Mouse (Mus musculus): Measurements from ENCODE around the gene Atrnl1. TPM values are rescaled to one million over a fixed set of nuclear protein-coding genes. Genes with fewer than 3 reads are reported as not detected.
"Not testable (repeated sequence)": the region's sequence is repeated elsewhere in the genome, so short reads cannot be mapped to it uniquely, and the experiment has no call there.

Atrnl1 gene
- total RNA-seq, 2 experiments from 2014 or later = 4.4 to 5.0 TPM

DNA sequence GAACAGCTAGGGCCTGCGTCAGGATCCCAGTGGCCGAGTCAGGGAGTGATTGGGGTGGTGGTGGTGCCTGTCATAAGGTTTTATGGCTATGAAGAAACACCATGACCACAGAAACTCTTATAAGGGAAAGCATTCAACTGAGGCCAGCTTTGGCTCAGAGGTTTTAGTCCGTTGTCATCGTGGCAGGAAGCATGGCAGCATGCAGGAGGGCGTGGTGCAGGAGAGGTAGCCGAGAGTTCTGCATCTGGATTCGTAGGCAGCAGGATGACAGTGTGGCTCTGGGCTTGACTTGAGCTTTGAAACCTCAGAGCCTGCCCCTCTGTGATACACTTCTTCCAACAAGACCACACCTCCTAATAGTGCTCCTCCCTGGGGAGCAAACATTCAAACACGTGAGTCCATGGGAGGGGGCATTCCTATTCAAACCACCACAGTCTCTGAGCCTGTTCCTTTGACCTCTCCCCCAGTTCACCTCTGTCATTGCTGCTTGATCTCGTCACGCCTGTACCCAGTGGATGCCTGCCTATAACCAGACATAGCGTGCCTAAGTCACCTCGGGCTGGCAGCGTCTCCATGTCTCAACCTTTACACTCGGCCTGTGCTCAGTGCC lies 412.5 kb downstream of the Atrnl1 start:
- no peak for DNase-seq (ENCODE audit: low spot score)

DNA sequence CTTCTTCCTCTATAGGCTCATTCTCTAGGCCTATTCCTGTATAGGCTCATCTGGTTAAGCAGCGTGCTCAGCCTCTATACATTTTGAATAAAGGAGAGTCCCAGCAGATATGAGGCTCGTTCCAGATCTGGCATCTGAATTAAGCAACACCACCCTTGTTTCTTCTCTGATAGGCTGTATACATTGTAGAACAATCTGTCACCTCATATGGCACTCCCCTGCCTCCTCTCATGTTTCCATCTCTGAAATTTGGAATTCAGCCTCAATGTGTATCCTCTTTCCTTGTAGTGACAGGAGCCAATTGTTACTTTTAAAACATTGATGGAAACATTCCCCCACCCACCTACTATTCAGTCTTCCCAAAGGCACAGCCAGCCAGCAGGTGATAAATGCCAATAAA lies 414.2 kb downstream of the Atrnl1 start:
- no peak for DNase-seq (ENCODE audit: low spot score)

- DNase-seq (ENCODE audit: low spot score) = no peak
Measured at GRCm38 (mm10) chr19:58029661-58030060, 418.8 kb downstream of the Atrnl1 start.

DNA sequence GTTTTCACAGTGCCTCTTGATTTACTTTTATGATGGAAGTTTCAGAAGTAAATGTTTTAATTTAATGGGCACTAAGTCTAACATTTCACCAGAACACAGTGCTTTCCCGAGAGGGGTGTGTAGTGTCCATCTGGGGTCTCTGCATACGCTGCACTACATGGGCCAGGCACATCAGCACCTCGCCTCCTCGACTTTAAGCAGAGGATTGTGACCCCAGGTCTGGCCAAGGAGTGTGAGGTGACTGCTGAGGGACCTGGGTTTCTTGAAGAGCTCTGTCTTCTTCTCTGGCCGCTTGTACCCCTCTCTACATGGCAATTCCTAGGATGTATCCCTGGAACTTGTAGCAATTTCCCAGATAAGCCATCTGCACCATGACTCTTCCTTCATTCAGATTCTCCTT lies 422.4 kb downstream of the Atrnl1 start:
- no peak for DNase-seq (ENCODE audit: low spot score)

DNA sequence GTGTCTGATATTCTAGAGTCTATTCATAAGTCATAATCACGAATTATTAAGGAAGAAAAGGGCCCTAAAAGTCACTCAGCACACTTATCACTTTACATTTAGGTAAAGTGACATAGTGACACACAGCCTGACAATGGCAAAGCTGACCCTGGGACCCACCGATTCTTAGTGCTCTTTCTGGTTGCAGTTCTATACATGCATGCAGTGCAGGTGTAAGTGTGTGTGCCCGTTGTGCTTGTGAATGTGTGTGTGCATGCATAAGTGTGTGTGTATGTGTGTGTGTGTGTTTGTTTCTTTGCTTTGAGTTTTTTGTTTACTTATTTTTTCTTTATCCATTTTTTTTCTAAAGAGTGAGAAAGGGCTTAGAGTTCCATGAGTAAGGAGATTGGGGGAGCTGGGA lies 425.3 kb downstream of the Atrnl1 start:
- DNase-seq (ENCODE audit: low spot score) = no peak

DNA sequence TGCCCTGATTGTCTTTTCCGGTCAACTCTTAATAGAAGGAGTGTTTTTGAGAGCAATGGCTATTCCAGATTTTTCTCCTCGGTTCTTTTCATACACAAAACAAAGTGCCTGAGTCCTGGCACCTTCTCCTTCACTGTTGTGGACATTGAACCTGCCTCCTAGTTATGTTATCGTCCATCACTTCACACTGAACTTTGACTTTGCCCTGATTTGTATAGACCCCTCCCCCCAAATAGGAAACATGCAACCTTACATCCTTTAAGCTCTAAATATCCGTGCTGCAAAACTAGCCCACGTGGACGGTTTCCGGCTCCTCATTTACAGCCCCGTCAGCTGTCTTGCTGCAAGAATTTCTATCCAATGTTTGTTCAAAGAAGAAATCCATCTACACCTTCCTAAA lies 432.3 kb downstream of the Atrnl1 start:
- DNase-seq (ENCODE audit: low spot score) = no peak

DNA sequence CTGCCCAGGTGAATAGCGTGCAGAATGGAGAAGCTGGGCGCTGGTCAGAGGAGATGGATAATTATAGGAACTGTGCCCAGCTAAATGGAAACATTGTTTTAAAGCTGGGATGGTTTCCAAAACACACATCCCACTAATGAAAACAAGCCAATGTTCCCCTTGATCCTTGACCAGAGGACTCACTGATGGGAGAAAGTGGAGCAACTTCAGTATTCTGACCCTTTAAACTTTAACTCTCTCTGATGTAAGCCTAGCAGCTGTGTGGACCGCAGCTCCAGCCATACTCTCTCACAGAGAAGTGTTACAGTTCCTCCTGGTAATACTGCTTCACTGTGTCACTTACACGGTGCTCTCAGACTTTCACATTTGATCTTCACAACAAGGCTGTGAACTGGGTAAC lies 432.7 kb downstream of the Atrnl1 start:
- no peak for DNase-seq (ENCODE audit: low spot score)

GRCm38 (mm10) chr19:58044816-58045215 lies 434.0 kb downstream of the Atrnl1 start:
- no peak for DNase-seq (ENCODE audit: low spot score)

DNA sequence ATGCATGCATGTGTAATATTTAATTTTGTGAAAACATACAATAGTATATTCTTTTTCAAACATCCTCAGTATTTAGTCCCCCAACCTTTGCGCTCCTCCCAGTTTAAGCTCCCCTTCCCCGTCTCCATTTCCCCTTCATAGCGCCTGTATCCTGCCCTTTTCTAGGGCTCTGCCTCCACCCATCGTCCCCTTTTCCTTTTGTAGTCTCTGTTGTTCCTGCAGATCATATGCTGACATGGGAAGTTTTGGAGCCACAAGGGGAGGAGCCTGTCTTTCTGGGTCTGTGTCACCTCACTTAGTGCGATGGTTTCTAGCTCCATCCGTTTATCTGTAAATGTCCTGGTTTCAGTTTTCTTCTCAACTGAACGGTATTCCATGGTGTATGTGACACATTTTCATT lies 435.8 kb downstream of the Atrnl1 start:
- no peak for DNase-seq (ENCODE audit: low spot score)

DNA sequence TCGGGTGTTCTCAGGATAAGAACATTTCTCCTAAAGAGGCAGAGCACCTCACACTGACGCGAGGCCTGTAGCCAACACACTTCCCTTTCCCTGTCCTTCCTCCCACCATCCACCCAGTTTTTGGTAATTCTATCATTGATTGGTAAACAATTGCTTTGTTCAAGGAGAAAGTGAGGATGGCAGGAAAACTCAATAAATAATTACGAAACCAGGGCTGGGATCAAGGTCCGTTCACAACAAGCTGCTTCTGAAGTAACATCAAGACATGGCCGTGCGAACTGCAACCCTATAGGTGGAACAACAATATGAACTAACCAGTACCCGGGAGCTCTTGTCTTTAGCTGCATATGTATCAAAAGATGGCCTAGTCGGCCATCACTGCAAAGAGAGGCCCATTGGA lies 439.6 kb downstream of the Atrnl1 start:
- DNase-seq (ENCODE audit: low spot score) = not testable (repeated sequence)

GRCm38 (mm10) chr19:58050986-58051385 lies 440.2 kb downstream of the Atrnl1 start:
- no peak for DNase-seq (ENCODE audit: low spot score)

DNA sequence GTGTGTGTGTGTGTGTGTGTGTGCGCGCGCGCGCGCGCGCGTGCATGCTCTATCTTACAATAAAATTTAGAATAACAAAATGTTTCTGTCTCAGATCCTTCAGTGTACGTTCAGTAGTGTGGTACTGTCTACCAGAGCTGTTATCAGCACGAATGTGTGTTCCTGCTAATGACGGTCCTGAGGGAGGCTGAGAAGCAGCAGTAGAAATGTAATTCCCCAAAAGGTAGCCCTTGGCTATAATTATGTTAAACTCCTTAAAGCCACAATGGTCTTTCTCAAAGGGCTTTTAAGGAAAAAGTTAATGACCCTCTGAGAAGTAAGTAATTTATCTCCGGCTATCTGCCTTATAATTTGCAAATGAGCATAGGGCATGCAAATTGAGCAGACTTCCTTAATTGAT lies 441.1 kb downstream of the Atrnl1 start:
- DNase-seq (ENCODE audit: low spot score) = no peak

DNA sequence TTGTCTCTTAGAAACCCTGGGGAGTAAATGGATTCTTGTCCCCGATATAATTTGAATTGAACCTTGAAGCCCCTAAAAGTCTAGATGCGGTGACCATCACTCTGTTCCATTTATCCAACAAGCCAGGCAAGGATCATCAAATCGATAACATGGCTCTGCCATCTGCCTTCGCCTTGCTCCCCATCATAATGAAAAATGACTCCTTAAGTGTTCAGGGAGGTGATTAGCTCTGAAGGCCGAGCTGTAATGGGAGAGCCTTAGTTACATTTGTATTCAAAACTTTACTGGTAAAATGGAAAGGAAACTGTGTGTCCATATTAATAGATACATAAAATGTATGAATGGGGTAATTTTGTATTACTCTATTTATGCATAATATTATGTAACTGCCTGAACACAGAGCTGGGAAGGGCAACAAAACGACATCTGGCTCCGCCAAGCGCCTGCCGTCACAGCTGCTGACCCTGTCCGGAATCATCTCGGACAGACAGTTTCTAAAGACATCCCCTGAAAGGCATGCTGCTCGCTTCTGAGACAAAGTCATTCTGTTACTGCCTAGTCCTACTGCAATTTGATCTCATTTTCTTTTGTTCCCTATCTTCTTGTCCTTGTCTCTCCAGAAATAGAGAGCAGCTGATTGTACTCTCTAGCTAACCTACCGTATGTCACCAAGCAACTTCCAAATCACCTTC lies 441.8 kb downstream of the Atrnl1 start:
- DNase-seq (ENCODE audit: low spot score) = no peak

- DNase-seq (ENCODE audit: low spot score) = no peak
Measured at GRCm38 (mm10) chr19:58059719-58060118, 448.9 kb downstream of the Atrnl1 start.

DNA sequence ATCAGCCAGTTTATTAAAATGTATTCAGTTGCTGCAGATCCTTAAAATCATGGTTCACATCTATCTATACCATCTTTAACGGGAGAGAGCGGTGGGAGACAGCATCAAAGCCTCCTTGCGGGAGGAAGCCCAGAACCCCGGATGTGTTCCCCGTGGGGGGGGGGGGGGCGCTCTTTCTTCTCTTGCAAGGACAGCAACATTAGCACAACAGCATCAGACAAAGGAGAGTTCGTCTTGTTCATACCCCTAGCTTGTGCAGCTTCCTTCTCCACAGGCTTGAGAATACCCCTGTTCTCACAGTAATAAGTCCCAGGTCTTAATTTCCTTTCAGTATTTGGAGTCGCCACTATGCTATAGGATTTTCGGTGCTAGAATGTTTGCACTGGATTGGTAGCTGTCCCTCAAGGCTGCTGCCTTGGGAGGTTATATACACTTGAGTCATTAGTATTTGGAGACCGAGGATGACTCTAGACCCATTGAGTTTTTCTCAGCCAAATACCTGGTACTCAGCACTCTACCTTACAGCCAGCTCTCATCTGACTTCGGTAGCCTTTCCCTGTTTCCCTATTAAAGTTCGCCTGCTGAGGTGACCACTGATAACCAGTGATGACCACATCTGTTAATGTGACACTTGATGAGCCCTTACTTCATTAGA lies 449.5 kb downstream of the Atrnl1 start:
- no peak for DNase-seq (ENCODE audit: low spot score)

DNA sequence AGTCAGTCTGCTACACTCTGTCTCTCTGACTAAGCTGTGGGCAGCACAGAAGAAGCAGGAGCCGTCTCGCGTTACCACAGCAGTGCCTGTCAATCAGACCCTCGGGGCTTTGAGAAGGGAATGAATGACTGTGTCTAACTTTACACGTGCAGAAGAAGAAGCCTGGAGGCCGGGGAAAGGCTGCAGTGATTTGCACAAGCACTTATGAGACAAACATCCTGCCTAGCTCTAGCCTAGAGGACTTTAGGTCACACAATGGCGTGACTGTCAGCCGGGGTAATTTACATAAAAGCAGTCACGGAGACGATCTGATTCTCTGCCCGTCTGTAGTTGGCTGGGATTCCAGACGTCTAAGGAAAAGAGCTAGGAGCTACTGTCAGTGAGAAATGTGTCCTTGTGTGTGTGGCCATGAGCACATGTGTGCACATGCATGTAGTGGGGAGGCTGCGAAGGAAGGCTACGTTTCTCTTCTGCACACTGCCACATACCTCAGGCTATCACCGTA lies 450.1 kb downstream of the Atrnl1 start:
- DNase-seq (ENCODE audit: low spot score) = peak; percentile 74

- no peak for DNase-seq (ENCODE audit: low spot score)
Measured at GRCm38 (mm10) chr19:58061933-58062332, 451.1 kb downstream of the Atrnl1 start.

GRCm38 (mm10) chr19:58063541-58063940 lies 452.7 kb downstream of the Atrnl1 start:
- DNase-seq (ENCODE audit: low spot score) = no peak

- DNase-seq (ENCODE audit: low spot score) = no peak
Measured at GRCm38 (mm10) chr19:58064116-58065000, 453.5 kb downstream of the Atrnl1 start.

DNA sequence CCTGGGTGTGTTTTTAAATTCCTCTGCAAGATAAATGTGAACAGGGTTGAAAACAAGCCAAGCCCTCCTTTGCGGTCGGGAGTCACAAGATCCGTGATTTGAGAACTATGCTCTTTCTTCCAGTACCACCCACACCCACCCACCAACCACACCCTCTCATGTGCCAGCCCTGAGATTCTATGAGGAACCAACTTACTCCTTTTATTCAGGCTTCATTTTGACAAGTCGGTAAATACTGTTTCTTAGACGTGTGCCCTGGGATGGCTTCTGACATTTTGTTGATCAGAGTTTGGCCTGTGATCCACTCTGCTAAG lies 454.1 kb downstream of the Atrnl1 start:
- no peak for DNase-seq (ENCODE audit: low spot score)

- DNase-seq (ENCODE audit: low spot score) = no peak
Measured at GRCm38 (mm10) chr19:58065514-58065913, 454.7 kb downstream of the Atrnl1 start.

- no peak for DNase-seq (ENCODE audit: low spot score)
Measured at GRCm38 (mm10) chr19:58068114-58068513, 457.3 kb downstream of the Atrnl1 start.

Measured in gastrocnemius, adult 18-20 months (tissue).